Mouse (Mus musculus): Measurements from ENCODE around the gene Pip5k1b.

DNA sequence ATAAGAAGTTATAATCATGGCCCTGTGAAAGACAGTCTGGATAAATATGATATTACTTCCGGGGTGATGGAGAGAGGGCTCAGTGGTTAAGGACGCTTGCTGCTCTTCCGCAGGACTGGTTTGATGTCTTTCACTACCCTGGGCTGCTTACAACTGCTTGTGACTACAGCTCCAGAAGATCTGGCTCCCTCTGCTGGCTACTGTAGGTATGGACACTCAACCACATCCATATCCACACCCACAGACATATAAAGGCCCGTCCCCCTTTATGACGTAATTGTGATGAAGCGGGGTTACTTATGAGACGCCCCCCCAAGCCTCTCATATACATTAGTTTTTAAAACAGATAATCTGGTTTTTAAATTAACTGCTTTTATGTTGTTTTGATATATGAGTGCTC is 290.7 kb downstream of the Pip5k1b start:
- TF ChIP-seq CTCF (IDR thresholded peaks at IDR 0.05; ENCODE audit: control insufficient read depth, insufficient read depth, insufficient read length) (peak; percentile 28), USF1 (IDR thresholded peaks at IDR 0.05; ENCODE audit: low read depth) (no peak), CEBPB (IDR thresholded peaks at IDR 0.05; ENCODE audit: low read depth) (no peak), MAX (IDR thresholded peaks at IDR 0.05) (no peak)
